Mouse (Mus musculus) MEL (cell line): ENCODE results near the gene Zfp609. TPM values are rescaled to one million over a fixed set of nuclear protein-coding genes. Genes with fewer than 3 reads are reported as not detected.

ENCODE experiments used
- DNase-seq: peaks from one replicate; pipeline ENCODE4 v3.0.0; 2011; ENCODE audit warnings: low read depth, low spot score
- H3K27ac ChIP-seq: 2 replicates; pipeline ENCODE4 v1.5.1; 2012; ENCODE audit warnings: low read depth, mild to moderate bottlenecking, control low read depth, low read length, moderate library complexity; ENCODE audit not compliant: control insufficient read depth
- H3K27me3 ChIP-seq, 2 experiments: fragments of 150-350 bp in 1 of 2; sonication (generic) in 1 of 2; 2 replicates each; pipeline ENCODE4 v1.6.1; 2012; ENCODE audit warnings: low read length in 2 of 2, mild to moderate bottlenecking in 2 of 2, improper control_type of control experiment in 1 of 2, moderate library complexity in 1 of 2; ENCODE audit not compliant: insufficient read depth in 2 of 2, control insufficient read depth in 1 of 2
- H3K36me3 ChIP-seq, 2 experiments: 2 replicates each; pipeline ENCODE4 v1.6.1; 2012 to 2014; ENCODE audit warnings: low read length in 2 of 2, improper control_type of control experiment in 1 of 2, inconsistent platforms in 1 of 2, mild to moderate bottlenecking in 1 of 2; ENCODE audit not compliant: insufficient read depth in 2 of 2, control insufficient read depth in 1 of 2
- H3K4me1 ChIP-seq, 2 experiments: fragments of 150-350 bp in 1 of 2; sonication (generic) in 1 of 2; 2 replicates each; pipeline ENCODE4 v1.6.1; 2012; ENCODE audit warnings: low read length in 2 of 2, improper control_type of control experiment in 1 of 2, mild to moderate bottlenecking in 1 of 2; ENCODE audit not compliant: insufficient read depth in 2 of 2, control insufficient read depth in 1 of 2
- H3K4me3 ChIP-seq, 2 experiments: fragments of 150-350 bp in 1 of 2; sonication (generic) in 1 of 2; 2 replicates each; pipeline ENCODE4 v1.5.1; 2012; ENCODE audit warnings: low read depth in 2 of 2, low read length in 2 of 2, mild to moderate bottlenecking in 2 of 2, moderate library complexity in 2 of 2, control low read depth in 1 of 2, improper control_type of control experiment in 1 of 2; ENCODE audit not compliant: control insufficient read depth in 1 of 2, insufficient read depth in 1 of 2
- H3K79me2 ChIP-seq: 2 replicates; pipeline ENCODE4 v1.6.1; 2012; ENCODE audit warnings: mild to moderate bottlenecking, low read length, moderate library complexity; ENCODE audit not compliant: control insufficient read depth, poor library complexity, insufficient read depth
- H3K9ac ChIP-seq: 2 replicates; pipeline ENCODE4 v1.6.1; 2012; ENCODE audit warnings: low read depth, mild to moderate bottlenecking, control low read depth, low read length, moderate library complexity; ENCODE audit not compliant: control insufficient read depth, poor library complexity, severe bottlenecking
- H3K9me3 ChIP-seq: fragments of 150-350 bp; sonication (generic); replicated peaks from 2 replicates; pipeline ENCODE4 v1.6.1; 2012; ENCODE audit warnings: mild to moderate bottlenecking, low read length, improper control_type of control experiment, moderate library complexity; ENCODE audit not compliant: insufficient read depth
- BHLHE40 ChIP-seq: IDR thresholded peaks from 2 replicates; pipeline ENCODE4 v1.6.1; 2012; ENCODE audit warnings: low read depth, mild to moderate bottlenecking, inconsistent platforms, low read length, improper control_type of control experiment, borderline replicate concordance
- EP300 ChIP-seq, 2 experiments: IDR thresholded peaks; 2 replicates each; pipeline ENCODE4 v1.6.1; 2011; ENCODE audit warnings: improper control_type of control experiment in 2 of 2, low read length in 2 of 2, low read depth in 1 of 2, mild to moderate bottlenecking in 1 of 2
- ETS1 ChIP-seq: IDR thresholded peaks from 2 replicates; pipeline ENCODE4 v1.6.1; 2012; ENCODE audit warnings: low read depth, mild to moderate bottlenecking, inconsistent platforms, low read length, improper control_type of control experiment, moderate library complexity
- GABPA ChIP-seq: IDR thresholded peaks from 2 replicates; pipeline ENCODE4 v1.6.1; 2012; ENCODE audit warnings: low read depth, mild to moderate bottlenecking, inconsistent platforms, low read length, improper control_type of control experiment, moderate library complexity
- HCFC1 ChIP-seq: IDR thresholded peaks from 2 replicates; pipeline ENCODE4 v1.6.1; 2012; ENCODE audit warnings: low read depth, mild to moderate bottlenecking, inconsistent platforms, low read length, improper control_type of control experiment, moderate library complexity
- JUND ChIP-seq: IDR thresholded peaks from 2 replicates; pipeline ENCODE4 v1.6.1; 2011; ENCODE audit warnings: low read depth, mild to moderate bottlenecking, improper control_type of control experiment, low read length
- MAFK ChIP-seq: IDR thresholded peaks from 2 replicates; pipeline ENCODE4 v1.6.1; 2011; ENCODE audit warnings: low read depth, mild to moderate bottlenecking, low read length, improper control_type of control experiment, borderline replicate concordance
- MAZ ChIP-seq: IDR thresholded peaks from 2 replicates; pipeline ENCODE4 v1.6.1; 2012; ENCODE audit warnings: low read depth, mild to moderate bottlenecking, inconsistent platforms, low read length, improper control_type of control experiment
- MXI1 ChIP-seq: IDR thresholded peaks from 2 replicates; pipeline ENCODE4 v1.6.1; 2011; ENCODE audit warnings: mild to moderate bottlenecking, low read depth, low read length, improper control_type of control experiment
- MYB ChIP-seq: IDR thresholded peaks from 2 replicates; pipeline ENCODE4 v1.6.1; 2011; ENCODE audit warnings: mild to moderate bottlenecking, low read depth, low read length, improper control_type of control experiment
- NELFE ChIP-seq: IDR thresholded peaks from 2 replicates; pipeline ENCODE4 v1.6.1; 2011; ENCODE audit warnings: low read depth, low read length, improper control_type of control experiment
- NRF1 ChIP-seq: IDR thresholded peaks from 2 replicates; pipeline ENCODE4 v1.6.1; 2014; ENCODE audit warnings: low read depth, mild to moderate bottlenecking, inconsistent platforms, low read length, improper control_type of control experiment, moderate library complexity; ENCODE audit not compliant: poor library complexity, insufficient read depth, severe bottlenecking
- POLR2AphosphoS2 ChIP-seq: IDR thresholded peaks from 2 replicates; pipeline ENCODE4 v1.6.1; 2011; ENCODE audit warnings: low read length, improper control_type of control experiment
- RAD21 ChIP-seq: IDR thresholded peaks from 2 replicates; pipeline ENCODE4 v1.6.1; 2011; ENCODE audit warnings: mild to moderate bottlenecking, low read depth, low read length, improper control_type of control experiment
- RCOR1 ChIP-seq: IDR thresholded peaks from 2 replicates; pipeline ENCODE4 v1.6.1; 2012; ENCODE audit warnings: low read depth, mild to moderate bottlenecking, inconsistent platforms, low read length, improper control_type of control experiment
- SIN3A ChIP-seq: IDR thresholded peaks from 2 replicates; pipeline ENCODE4 v1.6.1; 2012; ENCODE audit warnings: low read length, improper control_type of control experiment, inconsistent platforms
- TBP ChIP-seq: IDR thresholded peaks from 2 replicates; pipeline ENCODE4 v1.8.0; 2011; ENCODE audit warnings: low read depth, low read length, improper control_type of control experiment
- USF1 ChIP-seq: IDR thresholded peaks from 2 replicates; pipeline ENCODE4 v1.6.1; 2014; ENCODE audit warnings: low read depth, mild to moderate bottlenecking, inconsistent platforms, low read length, improper control_type of control experiment, moderate library complexity
- USF2 ChIP-seq, 2 experiments: IDR thresholded peaks; 2 replicates each; pipeline ENCODE4 v1.6.1; 2011 to 2012; ENCODE audit warnings: improper control_type of control experiment in 2 of 2, low read length in 2 of 2, borderline replicate concordance in 1 of 2, inconsistent platforms in 1 of 2, low read depth in 1 of 2, mild to moderate bottlenecking in 1 of 2; ENCODE audit not compliant: insufficient read depth in 1 of 2
- ZC3H11A ChIP-seq: IDR thresholded peaks from 2 replicates; pipeline ENCODE4 v1.6.1; 2012; ENCODE audit warnings: low read depth, mild to moderate bottlenecking, inconsistent platforms, low read length, improper control_type of control experiment
- ZKSCAN1 ChIP-seq: IDR thresholded peaks from 2 replicates; pipeline ENCODE4 v1.6.1; 2012; ENCODE audit warnings: low read depth, mild to moderate bottlenecking, inconsistent platforms, low read length, improper control_type of control experiment, moderate library complexity
- ZNF384 ChIP-seq: IDR thresholded peaks from 2 replicates; pipeline ENCODE4 v1.6.1; 2012; ENCODE audit warnings: low read depth, mild to moderate bottlenecking, inconsistent platforms, low read length, improper control_type of control experiment
- polyA plus RNA-seq, 2 experiments: library from polyadenylated mRNA; stranded (reverse) in 1 of 2; unstranded in 1 of 2; fragments of >175 nt in 1 of 2; fragments of >200 nt in 1 of 2; gene quantifications; 2 replicates each; pipeline versions ENCODE4 v1.2.1 to v1.2.4; 2012; ENCODE audit warnings: low replicate concordance in 2 of 2, low read depth in 1 of 2; ENCODE audit not compliant: insufficient read length in 2 of 2, insufficient read depth in 1 of 2, missing spikeins in 1 of 2
- total RNA-seq: library from RNA; depleted of rRNA; stranded (reverse); fragments of 300-350 nt; gene quantifications from 2 replicates; pipeline ENCODE4 v1.2.3, GENCODE M21; 2012

Zfp609 gene
- total and polyA plus RNA-seq, 3 experiments, result 2.9 to 26.5 TPM; not detected in 1

GRCm38 (mm10) chr9:65679181-65679761, 148.1 kb downstream of the Zfp609 start:
- no peaks in the 10 kb centered on the region for H3K9me3 ChIP-seq
- H3K79me2 ChIP-seq, result peaks cover 2% of the 10 kb centered on the region; the same call in 1 of the 2 replicates
- peaks cover 2 to 22% of the 10 kb centered on the region in 2 experiments; a peak in 3 of 4 replicates for H3K4me1 ChIP-seq
- no peak overlapping the region for H3K9ac ChIP-seq
- TF ChIP-seq MXI1 (no peak), ZKSCAN1 (no peak), MYB (no peak), HCFC1 (no peak), RAD21 (no peak)
- TF ChIP-seq, all 39 proteins: peak for 0
- Histone ChIP-seq H3K4me3 (no peak overlapping the region), H3K27me3 (no peaks in the 10 kb centered on the region), H3K27ac (no peak overlapping the region), H3K36me3 (peaks cover 0 to 19% of the 10 kb centered on the region in 2 experiments; a peak in 2 of 4 replicates)
- no peak for DNase-seq

- TF ChIP-seq SIN3A, result no peak
- TF ChIP-seq ETS1, result no peak
- no peak for TF ChIP-seq MXI1
- TF ChIP-seq NRF1, result no peak
- peaks cover 2% of the 10 kb centered on the region; the same call in 1 of the 2 replicates for H3K79me2 ChIP-seq
- H3K27me3 ChIP-seq, result no peaks in the 10 kb centered on the region
- H3K9me3 ChIP-seq, result no peaks in the 10 kb centered on the region
- peaks cover 0 to 19% of the 10 kb centered on the region in 2 experiments; a peak in 2 of 4 replicates for H3K36me3 ChIP-seq
- H3K4me3 ChIP-seq, result peak overlapping the region; percentile 63 to 72
- H3K27ac ChIP-seq, result no peak overlapping the region
- peak overlapping the region; percentile 66 for H3K9ac ChIP-seq
- peaks cover 2 to 22% of the 10 kb centered on the region in 2 experiments; a peak in 3 of 4 replicates for H3K4me1 ChIP-seq
- DNase-seq, result no peak
Measured at GRCm38 (mm10) chr9:65677119-65677462, 150.3 kb downstream of the Zfp609 start.

GRCm38 (mm10) chr9:65676358-65677118, 150.8 kb downstream of the Zfp609 start:
- Histone ChIP-seq H3K4me3 (peak overlapping the region; percentile 63 to 72), H3K4me1 (peaks cover 2 to 22% of the 10 kb centered on the region in 2 experiments; a peak in 3 of 4 replicates), H3K79me2 (peaks cover 2% of the 10 kb centered on the region; the same call in 1 of the 2 replicates), H3K9ac (peak overlapping the region; percentile 66), H3K9me3 (no peaks in the 10 kb centered on the region), H3K36me3 (peaks cover 0 to 19% of the 10 kb centered on the region in 2 experiments; a peak in 2 of 4 replicates), H3K27ac (no peak overlapping the region), H3K27me3 (no peaks in the 10 kb centered on the region)
- DNase-seq, result peak; percentile 95
- no peak for TF ChIP-seq MAFK
- peak; percentile 89 for TF ChIP-seq MAZ
- peak; percentile 39; the same call in 1 of the 2 replicates for TF ChIP-seq POLR2AphosphoS2
- no peak for TF ChIP-seq EP300 (IDR thresholded peaks at IDR 0.05; ENCODE audit: low read depth in 1 of 2, low read length in 2 of 2)
- no peak for TF ChIP-seq JUND
- peak; percentile 69 for TF ChIP-seq TBP
- no peak for TF ChIP-seq ZNF384
- no peak for TF ChIP-seq BHLHE40
- 0 out of 2 replicates have a peak, but pooled peaks have one; percentile 23 for TF ChIP-seq USF1
- TF ChIP-seq SIN3A, result peak; percentile 73; the same call in 1 of the 2 replicates
- TF ChIP-seq USF2 (IDR thresholded peaks at IDR 0.05; ENCODE audit: borderline replicate concordance in 1 of 2, insufficient read depth in 1 of 2, low read depth in 1 of 2, low read length in 2 of 2), result no peak
- TF ChIP-seq MXI1, result no peak; the same call in 1 of the 2 replicates
- TF ChIP-seq ZC3H11A, result no peak
- TF ChIP-seq RCOR1, result peak; percentile 16; the same call in 1 of the 2 replicates
- TF ChIP-seq MYB, result no peak
- TF ChIP-seq HCFC1, result peak; percentile 81
- no peak for TF ChIP-seq GABPA
- peak; percentile 58; the same call in 1 of the 2 replicates for TF ChIP-seq NELFE
